Mouse (Mus musculus) lung, postnatal 0 days (tissue): Measurements from ENCODE around the gene Zpbp. TPM values are rescaled to one million over a fixed set of nuclear protein-coding genes. Genes with fewer than 3 reads are reported as not detected.

Experiments
- ATAC-seq: fragments of 200-750 bp; cut with Nextera tagmentation; 2 replicates; pipeline ENCODE4 v1.8.0; 2017; ENCODE audit warnings: moderate library complexity
- DNase-seq: peaks from one replicate; pipeline ENCODE4 v3.0.0-alpha.2; 2016; ENCODE audit warnings: low spot score
- H3K27ac ChIP-seq: fragments of 300-500 bp; sonication (generic); 2 replicates; pipeline ENCODE4 v1.5.1; 2014; ENCODE audit warnings: antibody characterized with exemption, mild to moderate bottlenecking, low read length, mixed read lengths
- H3K27me3 ChIP-seq: fragments of 300-500 bp; sonication (generic); replicated peaks from 2 replicates; pipeline ENCODE4 v1.6.1; 2014; ENCODE audit warnings: low read length, mixed read lengths; ENCODE audit not compliant: insufficient read depth
- H3K36me3 ChIP-seq: fragments of 300-500 bp; sonication (generic); 2 replicates; pipeline ENCODE4 v1.6.1; 2014; ENCODE audit warnings: low read length, mixed read lengths; ENCODE audit not compliant: insufficient read depth
- H3K4me1 ChIP-seq: fragments of 300-500 bp; sonication (generic); 2 replicates; pipeline ENCODE4 v1.6.1; 2014; ENCODE audit warnings: antibody characterized with exemption, low read depth, low read length, mixed read lengths; ENCODE audit not compliant: insufficient read depth
- H3K4me2 ChIP-seq: fragments of 300-500 bp; sonication (generic); replicated peaks from 2 replicates; pipeline ENCODE4 v1.6.1; 2014; ENCODE audit warnings: low read depth, mild to moderate bottlenecking, low read length, moderate library complexity, mixed read lengths
- H3K4me3 ChIP-seq: fragments of 300-500 bp; sonication (generic); 2 replicates; pipeline ENCODE4 v1.5.1; 2014; ENCODE audit warnings: low read depth, low read length
- H3K9ac ChIP-seq: fragments of 300-500 bp; sonication (generic); replicated peaks from 2 replicates; pipeline ENCODE4 v1.6.1; 2014; ENCODE audit warnings: low read depth, mild to moderate bottlenecking
- H3K9me3 ChIP-seq: fragments of 300-500 bp; sonication (generic); 2 replicates; pipeline ENCODE4 v1.6.1; 2016; ENCODE audit warnings: low read length, mixed read lengths
- CTCF ChIP-seq: IDR thresholded peaks from 2 replicates; pipeline ENCODE4 v1.5.1; 2016; ENCODE audit warnings: antibody characterized with exemption, mild to moderate bottlenecking
- EP300 ChIP-seq: IDR thresholded peaks from 2 replicates; pipeline ENCODE4 v1.6.1; 2016; ENCODE audit warnings: antibody characterized with exemption, mild to moderate bottlenecking, control low read depth
- WGBS: fragments of 180-500 bp; shearing (Covaris S2); extraction: QIAGEN DNeasy Blood & Tissue Kit; methylation state at CpG from one replicate; pipeline ENCODE4 v1.1.7; 2014; 5-methylcytosine and 5-hydroxymethylcytosine counted together
- polyA plus RNA-seq: library from polyadenylated mRNA; unstranded; fragments of >200 nt; fragmentation: Nextera tagmentation; extraction: Ambion mirVana; gene quantifications from 2 replicates; pipeline ENCODE4 v1.2.1, GENCODE M21; 2015

Gene Zpbp
- polyA plus RNA-seq, 1 experiment from 2014 or later = 0.24 TPM

GRCm38 (mm10) chr11:11484378-11484777, 22.2 kb upstream of the Zpbp start:
- no peak for TF ChIP-seq CTCF
- TF ChIP-seq EP300 = no peak
- H3K4me1 ChIP-seq = no peaks in the 10 kb centered on the region
- no peak overlapping the region for H3K27ac ChIP-seq
- DNase-seq (no peak), ATAC-seq (no peak)
- no peak overlapping the region for H3K4me3 ChIP-seq
- no peaks in the 10 kb centered on the region for H3K36me3 ChIP-seq
- no peak overlapping the region for H3K9ac ChIP-seq
- WGBS = 38% methylated on average over 8 of the region's 8 CpGs
- no peak overlapping the region for H3K4me2 ChIP-seq
- no peaks in the 10 kb centered on the region for H3K9me3 ChIP-seq
- no peaks in the 10 kb centered on the region for H3K27me3 ChIP-seq

- TF ChIP-seq EP300 (no peak), CTCF (no peak)
- ATAC-seq = no peak
- no peaks in the 10 kb centered on the region for H3K36me3 ChIP-seq
Measured at GRCm38 (mm10) chr11:11468924-11469323, 6.7 kb upstream of the Zpbp start.

GRCm38 (mm10) chr11:11462561-11462890, 318 bp upstream of the Zpbp start:
- Histone ChIP-seq H3K9ac (peak overlapping the region; percentile 36; the same call in 1 of the 2 replicates), H3K9me3 (no peaks in the 10 kb centered on the region), H3K4me2 (peak overlapping the region; percentile 62), H3K27ac (no peak overlapping the region), H3K27me3 (no peaks in the 10 kb centered on the region), H3K4me3 (peak overlapping the region; percentile 54), H3K36me3 (no peaks in the 10 kb centered on the region), H3K4me1 (no peaks in the 10 kb centered on the region)
- TF ChIP-seq CTCF (no peak), EP300 (no peak)
- no peak for ATAC-seq
- 73% methylated on average over 5 of the region's 5 CpGs for WGBS
- no peak for DNase-seq

More at GRCm38 (mm10) chr11:11468924-11469323, 6.7 kb upstream of the Zpbp start:
- no peak overlapping the region for H3K4me3 ChIP-seq
- no peaks in the 10 kb centered on the region for H3K4me1 ChIP-seq
- no peak overlapping the region for H3K4me2 ChIP-seq
- H3K27ac ChIP-seq = no peak overlapping the region
- no peak overlapping the region for H3K9ac ChIP-seq
- no peaks in the 10 kb centered on the region for H3K27me3 ChIP-seq
- DNase-seq = no peak
- no peaks in the 10 kb centered on the region for H3K9me3 ChIP-seq

- WGBS = 19% methylated on average over 2 of the region's 2 CpGs
- Histone ChIP-seq H3K9me3 (no peaks in the 10 kb centered on the region), H3K9ac (no peak overlapping the region), H3K27ac (no peak overlapping the region), H3K36me3 (no peaks in the 10 kb centered on the region), H3K4me1 (no peaks in the 10 kb centered on the region), H3K4me2 (no peak overlapping the region), H3K4me3 (no peak overlapping the region), H3K27me3 (no peaks in the 10 kb centered on the region)
- no peak for ATAC-seq
- peak; percentile 60 for DNase-seq
- TF ChIP-seq CTCF = peak; percentile 69
- TF ChIP-seq EP300 = no peak
Measured at GRCm38 (mm10) chr11:11455037-11455436, 7.2 kb downstream of the Zpbp start.

GRCm38 (mm10) chr11:11417356-11417755, 44.9 kb downstream of the Zpbp start:
- no peak for TF ChIP-seq CTCF
- TF ChIP-seq EP300 = no peak
- Histone ChIP-seq H3K4me3 (no peak overlapping the region), H3K36me3 (no peaks in the 10 kb centered on the region), H3K4me2 (no peak overlapping the region), H3K9ac (no peak overlapping the region), H3K9me3 (no peaks in the 10 kb centered on the region), H3K27ac (no peak overlapping the region), H3K27me3 (no peaks in the 10 kb centered on the region), H3K4me1 (no peaks in the 10 kb centered on the region)
- ATAC-seq (no peak), DNase-seq (no peak)
- 77% methylated on average over 2 of the region's 2 CpGs for WGBS

- H3K4me1 ChIP-seq = no peaks in the 10 kb centered on the region
- H3K4me2 ChIP-seq = no peak overlapping the region
- no peaks in the 10 kb centered on the region for H3K27me3 ChIP-seq
- no peaks in the 10 kb centered on the region for H3K9me3 ChIP-seq
- no peak for DNase-seq
- H3K27ac ChIP-seq = no peak overlapping the region
- H3K36me3 ChIP-seq = no peaks in the 10 kb centered on the region
- ATAC-seq = no peak
- no peak overlapping the region for H3K4me3 ChIP-seq
- TF ChIP-seq EP300 (no peak), CTCF (no peak)
- 77% methylated on average over 5 of the region's 5 CpGs for WGBS
- H3K9ac ChIP-seq = no peak overlapping the region
Measured at GRCm38 (mm10) chr11:11414188-11414587, 48.0 kb downstream of the Zpbp start.

- ATAC-seq (no peak), DNase-seq (no peak)
- Histone ChIP-seq H3K27me3 (no peaks in the 10 kb centered on the region), H3K4me2 (no peak overlapping the region), H3K4me3 (no peak overlapping the region), H3K36me3 (no peaks in the 10 kb centered on the region), H3K4me1 (no peaks in the 10 kb centered on the region), H3K9me3 (no peaks in the 10 kb centered on the region), H3K27ac (no peak overlapping the region), H3K9ac (no peak overlapping the region)
- 86% methylated on average over 5 of the region's 5 CpGs for WGBS
- TF ChIP-seq EP300 (no peak), CTCF (no peak)
Measured at GRCm38 (mm10) chr11:11394686-11395085, 67.5 kb downstream of the Zpbp start.
